Mouse (Mus musculus): ENCODE data around the gene Garem2.

- TF ChIP-seq POLR2A (IDR thresholded peaks at IDR 0.05; ENCODE audit: extremely low read depth, insufficient read depth, low read length) (no peak), CTCF (IDR thresholded peaks at IDR 0.05; ENCODE audit: extremely low read depth, insufficient read depth, low read length) (no peak)
Measured at GRCm38 (mm10) chr5:30152413-30152812, 47.5 kb downstream of the Garem2 start.
